Mouse (Mus musculus) 3134 (cell line): Measurements from ENCODE around the gene Alg11.

Experiments used
- DNase-seq: peaks from one replicate; pipeline ENCODE4 v3.0.0-alpha.2; 2011; ENCODE audit warnings: low spot score; ENCODE audit not compliant: insufficient read length; ENCODE audit errors: extremely low read depth

Gene Alg11

DNA sequence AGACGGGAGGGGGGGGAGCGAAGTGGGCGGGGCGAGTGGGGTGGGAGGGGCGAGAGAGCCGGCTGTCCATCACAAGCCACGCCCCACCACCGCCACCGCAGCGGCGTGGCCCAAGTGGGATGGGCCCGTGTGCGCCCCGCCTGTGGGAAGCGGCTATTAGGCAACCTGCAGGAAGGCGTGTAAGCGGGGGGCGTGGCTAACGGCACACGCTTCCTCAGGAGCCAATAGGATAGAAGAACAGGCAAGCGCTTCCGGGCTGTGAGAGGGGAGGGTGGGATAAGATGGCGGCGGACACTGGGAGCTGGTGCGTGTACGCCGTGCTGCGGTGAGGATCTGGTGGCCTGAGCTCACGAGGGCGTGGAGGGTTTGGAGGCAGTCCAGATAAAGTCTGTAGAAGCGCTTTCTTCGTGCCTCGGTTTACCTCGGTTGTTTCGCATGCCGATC is at the start of gene Alg11:
Gene Alg11, plus strand, starts transcription at position 276 of the 444 bp plus-strand sequence.
- DNase-seq = peak; percentile 85

- DNase-seq = no peak
Measured at GRCm38 (mm10) chr8:22013034-22013707, 47.4 kb upstream of the Alg11 start.

DNA sequence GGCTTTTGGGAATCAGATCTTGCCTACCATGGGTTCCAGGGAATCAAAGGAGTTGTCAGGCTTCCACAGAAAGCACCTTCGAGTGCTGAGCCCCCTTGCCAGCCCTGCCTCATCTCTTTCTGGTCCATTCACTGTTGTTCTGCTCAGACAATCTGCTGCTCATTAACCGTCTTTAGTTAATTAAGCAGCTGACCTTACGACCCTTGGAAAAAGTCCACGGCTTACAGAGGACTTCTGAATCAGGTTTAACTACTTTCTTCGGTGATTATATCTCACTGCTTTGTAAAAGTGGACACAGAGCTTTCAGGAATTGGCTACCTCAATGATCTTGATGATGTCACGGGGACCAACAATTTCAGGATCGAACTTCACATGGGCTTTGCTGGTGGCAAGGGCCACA is 42.8 kb upstream of the Alg11 start:
- no peak for DNase-seq

DNA sequence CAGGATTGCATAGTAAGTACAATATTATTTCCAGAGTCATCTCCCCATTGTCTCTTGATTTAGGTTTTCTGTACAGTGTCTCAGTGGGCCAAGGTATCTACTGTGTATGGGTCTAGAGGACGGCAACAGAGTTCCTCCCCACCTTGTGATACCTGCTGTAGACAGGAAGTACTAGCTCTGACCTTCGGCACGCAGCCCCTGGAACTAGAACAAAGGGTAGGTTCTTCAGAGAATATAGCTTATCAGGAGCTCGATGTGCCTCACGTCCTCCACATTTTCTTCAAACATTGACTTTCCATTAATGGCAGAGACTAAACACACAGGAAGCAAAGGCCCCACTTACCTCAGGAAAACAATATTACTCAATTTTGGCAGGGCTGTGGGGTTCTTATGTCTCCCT is 41.0 kb upstream of the Alg11 start:
- DNase-seq = no peak

GRCm38 (mm10) chr8:22022244-22022643 is 38.3 kb upstream of the Alg11 start:
- DNase-seq = no peak

- no peak for DNase-seq
Measured at GRCm38 (mm10) chr8:22025241-22025640, 35.3 kb upstream of the Alg11 start.

- no peak for DNase-seq
Measured at GRCm38 (mm10) chr8:22028973-22029372, 31.5 kb upstream of the Alg11 start.

- no peak for DNase-seq
Measured at GRCm38 (mm10) chr8:22030990-22031389, 29.5 kb upstream of the Alg11 start.

GRCm38 (mm10) chr8:22036137-22036536 is 24.4 kb upstream of the Alg11 start:
- DNase-seq = no peak

GRCm38 (mm10) chr8:22037022-22037421 is 23.5 kb upstream of the Alg11 start:
- no peak for DNase-seq

- no peak for DNase-seq
Measured at GRCm38 (mm10) chr8:22039468-22040152, 20.9 kb upstream of the Alg11 start.

- DNase-seq = no peak
Measured at GRCm38 (mm10) chr8:22040153-22040509, 20.4 kb upstream of the Alg11 start.

- DNase-seq = no peak
Measured at GRCm38 (mm10) chr8:22042515-22042914, 18.0 kb upstream of the Alg11 start.

DNA sequence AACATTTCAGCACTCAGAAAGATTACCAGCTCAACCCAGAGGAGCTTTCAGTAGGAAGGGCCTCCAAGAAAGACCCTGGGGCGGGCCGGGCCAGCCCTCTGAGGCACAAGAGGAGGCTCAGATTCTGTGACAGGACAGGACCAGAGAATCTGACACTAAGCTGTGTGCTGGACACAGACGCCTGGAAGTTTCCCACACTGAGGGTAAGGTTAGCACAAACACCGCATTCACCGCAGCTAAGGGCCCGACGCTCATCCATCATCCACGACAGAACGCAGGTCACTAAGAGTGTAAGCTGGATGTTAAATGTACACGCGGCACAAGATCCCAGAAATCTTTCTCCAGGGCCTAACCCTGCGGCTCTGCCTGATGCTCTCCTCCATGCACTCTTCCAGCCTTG is 16.8 kb upstream of the Alg11 start:
- DNase-seq = no peak

DNA sequence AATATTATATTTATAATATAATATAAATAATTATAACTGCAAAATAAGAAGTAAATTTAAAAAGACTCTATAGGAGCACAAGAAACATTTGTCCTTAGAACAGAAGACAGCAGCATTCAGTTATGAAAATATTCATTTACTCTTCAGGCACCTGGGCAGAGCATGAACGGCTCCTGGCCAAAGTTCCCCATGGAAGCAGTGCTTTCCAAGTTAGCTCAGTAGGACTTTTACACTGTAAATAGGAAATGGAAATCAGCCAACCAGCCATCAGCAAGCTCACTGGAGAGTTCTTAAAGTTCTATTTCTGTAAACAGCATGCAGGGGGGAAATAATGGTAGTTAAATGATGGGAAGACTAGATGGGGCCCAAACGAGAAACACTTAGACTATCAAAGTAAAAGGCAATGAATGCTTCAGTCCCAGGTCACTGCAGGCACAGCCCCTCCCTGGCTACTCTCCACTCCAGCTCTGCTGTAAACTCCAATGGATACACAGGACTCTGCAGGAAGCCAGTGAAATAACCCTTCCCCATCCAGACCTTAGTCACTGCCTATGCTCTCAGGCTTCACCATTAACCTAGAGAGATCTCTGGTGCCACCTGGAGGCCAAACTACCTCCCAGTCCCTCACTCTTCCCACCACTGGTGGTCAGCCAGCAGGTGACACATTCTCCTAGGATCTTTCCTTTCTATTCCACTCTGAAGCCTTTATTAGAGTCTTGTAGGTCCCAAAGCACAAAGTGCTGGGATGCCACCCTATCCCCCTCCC is 12.6 kb upstream of the Alg11 start:
- peak; percentile 13 for DNase-seq

GRCm38 (mm10) chr8:22054674-22055491 is 5.6 kb upstream of the Alg11 start:
- DNase-seq = no peak

DNA sequence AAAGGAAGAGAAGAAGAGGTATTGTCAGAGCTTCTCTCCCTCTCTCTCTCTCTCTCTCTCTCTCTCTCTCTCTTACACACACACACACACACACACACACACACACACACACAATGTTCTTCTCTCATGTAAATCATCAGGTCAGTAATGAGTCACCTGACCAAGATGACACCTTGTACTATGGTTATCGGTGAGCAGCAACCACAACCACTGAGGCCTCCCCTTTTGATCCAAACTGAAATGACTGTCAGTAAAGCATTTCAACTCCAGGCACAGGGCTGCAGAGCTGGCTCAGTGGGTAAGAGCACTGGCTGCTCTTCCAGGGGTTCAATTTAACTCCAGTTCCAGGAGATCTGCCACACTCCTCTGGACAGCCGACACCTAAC is 5.0 kb upstream of the Alg11 start:
- no peak for DNase-seq

- DNase-seq = no peak
Measured at GRCm38 (mm10) chr8:22056850-22057249, 3.7 kb upstream of the Alg11 start.

DNA sequence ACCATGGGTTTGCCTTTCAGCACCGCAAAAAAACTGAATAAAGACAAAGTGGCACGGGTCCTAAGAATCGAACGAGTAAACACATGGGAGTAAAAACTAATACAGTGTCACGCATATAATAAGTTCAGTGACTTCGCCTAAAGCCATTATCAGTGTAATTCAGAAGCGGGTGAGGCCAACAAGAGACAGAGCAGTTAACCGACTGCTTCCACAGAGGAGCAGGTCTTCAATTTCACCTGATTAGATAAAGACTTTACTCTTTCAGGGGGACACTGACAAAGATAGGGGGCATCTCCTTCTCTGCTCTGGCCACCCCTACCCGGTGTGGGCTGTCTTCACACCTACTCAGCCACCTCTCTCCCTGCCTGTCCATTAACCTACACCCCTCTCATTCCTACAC is 2.2 kb upstream of the Alg11 start:
- DNase-seq = no peak

- DNase-seq = no peak
Measured at GRCm38 (mm10) chr8:22059153-22059738, 1.3 kb upstream of the Alg11 start.
